ENCODE assay signal across 9 mouse cellular contexts in the genomic region with DNA sequence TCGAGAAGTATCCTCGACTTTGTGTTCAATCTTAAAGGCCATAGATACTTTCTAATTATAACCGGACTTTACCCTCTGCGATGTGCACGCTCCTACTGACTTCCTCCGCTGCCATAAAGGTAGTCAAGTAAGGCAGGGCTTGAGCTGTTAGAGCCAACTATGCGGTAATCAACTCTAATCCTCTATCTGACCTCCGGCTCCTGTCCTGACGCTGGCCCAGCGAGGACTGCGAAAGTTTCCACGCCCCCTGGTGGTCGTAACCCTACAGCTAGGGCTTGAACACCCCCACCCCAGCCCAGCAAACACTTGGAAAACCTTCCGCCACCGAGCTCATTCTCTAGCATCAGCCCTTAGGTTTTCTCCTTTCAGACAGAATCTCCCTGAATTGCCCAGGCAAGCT. TPM values are rescaled to one million over a fixed set of nuclear protein-coding genes. Genes with fewer than 3 reads are reported as not detected.
DNase-seq lines count a peak whose midpoint lies in the region; ATAC-seq lines count a peak whose summit lies in the region.
"Had no signal": no experiment of that assay in that cellular context is flagged by ENCODE, and none has a peak within 500 bp of the region (broad histone marks: within the 10 kb centered on the region; RNA-seq: fewer than 3 reads in every experiment).

No protein-coding gene starts in this region.

- peak overlapping the region; percentile 25 for H3K27ac ChIP-seq in brown adipose tissue, adult 24 weeks (replicated peaks; ENCODE audit: low read depth, low read length)
- H3K27ac ChIP-seq in forebrain, embryonic 14.5 days (ENCODE audit: low read depth, low read length) = no peak overlapping the region

- WGBS in forebrain, embryonic 14.5 days = 1% methylated on average over 15 of the region's 15 CpGs

- H3K4me3 ChIP-seq in brown adipose tissue, adult 24 weeks (ENCODE audit: insufficient read depth, low read depth, low read length) = peak overlapping the region; percentile 83
- H3K4me3 ChIP-seq in forebrain, embryonic 14.5 days (ENCODE audit: low read depth, low read length) = peak overlapping the region; percentile 66
- H3K4me3 ChIP-seq: erythroblast, embryonic 14.5 days had no signal

- H3K4me1 ChIP-seq in brown adipose tissue, adult 24 weeks (ENCODE audit: control insufficient read depth, insufficient read depth, insufficient read length, low read length) = 0 out of 2 replicates have a peak, but pooled peaks cover 2% of the 10 kb centered on the region
- 0 out of 2 replicates have a peak, but pooled peaks cover 8% of the 10 kb centered on the region for H3K4me1 ChIP-seq in forebrain, embryonic 14.5 days (ENCODE audit: control insufficient read depth, insufficient read depth, low read length)

- no peaks in the 10 kb centered on the region for H3K36me3 ChIP-seq in forebrain, embryonic 14.5 days (ENCODE audit: control insufficient read depth, insufficient read depth, low read length)

- peak; percentile 71 for ATAC-seq in forebrain, embryonic 14.5 days

- no peaks in the 10 kb centered on the region for H3K9me3 ChIP-seq in forebrain, embryonic 14.5 days (replicated peaks; ENCODE audit: control insufficient read depth, low read length)

- H3K4me2 ChIP-seq in forebrain, embryonic 14.5 days (ENCODE audit: low read length) = peak overlapping the region; percentile 97

- H3K27me3 ChIP-seq in forebrain, embryonic 14.5 days (replicated peaks; ENCODE audit: control insufficient read depth, insufficient read depth, low read length) = peaks cover 26% of the 10 kb centered on the region

- no peak overlapping the region for H3K9ac ChIP-seq in forebrain, embryonic 14.5 days (ENCODE audit: low read length)

- DNase-seq in CD8-positive naive resting alpha-beta T cell, adult 2 months (ENCODE audit: low read depth in 2 of 2, low spot score in 2 of 2) = peak; percentile 44 to 60
- peak; percentile 82 for DNase-seq in forebrain, embryonic 14.5 days (ENCODE audit: low spot score)
- DNase-seq in heart, postnatal 4 days = peak; percentile 91
- DNase-seq in layer of hippocampus, adult 9-11 months = peak; percentile 51
- peak; percentile 93 for DNase-seq in lung, postnatal 10 days
- peak; percentile 67 for DNase-seq in ovary, postnatal 10 days (ENCODE audit: low spot score)
- DNase-seq in thymus, postnatal 10 days (ENCODE audit: low spot score in 2 of 2) = peak; percentile 17 to 73

RNA-seq across cellular contexts. Expression of a gene that starts 0.6 kb away (rescaled TPM):
- 1.2 and 2.1 TPM in 2 replicates for polyA plus RNA-seq in brown adipose tissue, adult 24 weeks (2012; ENCODE audit: insufficient read depth, insufficient read length, missing spikeins)
- 11.8 and 14.5 TPM in 2 replicates for polyA plus RNA-seq in forebrain, embryonic 14.5 days (2014; fragmentation: Nextera tagmentation; extraction: Ambion mirVana)
- total RNA-seq in heart, postnatal 4 days (2021) = 1 to 10 TPM; 5.4 to 6.1 TPM
- polyA plus RNA-seq: erythroblast, embryonic 14.5 days had no signal

RNA-seq across cellular contexts. Expression of a gene that starts 19.2 kb away (rescaled TPM):
- not detected in 2 replicates for polyA plus RNA-seq in brown adipose tissue, adult 24 weeks (2012; ENCODE audit: insufficient read depth, insufficient read length, missing spikeins)
- not detected in 2 replicates for polyA plus RNA-seq in forebrain, embryonic 14.5 days (2014; fragmentation: Nextera tagmentation; extraction: Ambion mirVana)
- total RNA-seq in heart, postnatal 4 days (2021) = not detected
- polyA plus RNA-seq: erythroblast, embryonic 14.5 days had no signal

RNA-seq across cellular contexts. Expression of a gene that starts 41.1 kb away (rescaled TPM):
- not detected in 2 replicates for polyA plus RNA-seq in brown adipose tissue, adult 24 weeks (2012; ENCODE audit: insufficient read depth, insufficient read length, missing spikeins)
- polyA plus RNA-seq in forebrain, embryonic 14.5 days (2014; fragmentation: Nextera tagmentation; extraction: Ambion mirVana) = not detected in 2 replicates
- total RNA-seq in heart, postnatal 4 days (2021) = not detected
- polyA plus RNA-seq: erythroblast, embryonic 14.5 days had no signal

RNA-seq across cellular contexts. Expression of a gene that starts 49.6 kb away (rescaled TPM):
- 113 and 132 TPM in 2 replicates for polyA plus RNA-seq in brown adipose tissue, adult 24 weeks (2012; ENCODE audit: insufficient read depth, insufficient read length, missing spikeins)
- polyA plus RNA-seq in forebrain, embryonic 14.5 days (2014; fragmentation: Nextera tagmentation; extraction: Ambion mirVana) = 48.6 and 52.0 TPM in 2 replicates
- total RNA-seq in heart, postnatal 4 days (2021) = 10 to 100 TPM; 88.3 to 89.9 TPM

RNA-seq across cellular contexts. Expression of a gene that starts 55.1 kb away (rescaled TPM):
- polyA plus RNA-seq in brown adipose tissue, adult 24 weeks (2012; ENCODE audit: insufficient read depth, insufficient read length, missing spikeins) = not detected in 2 replicates
- not detected in 2 replicates for polyA plus RNA-seq in forebrain, embryonic 14.5 days (2014; fragmentation: Nextera tagmentation; extraction: Ambion mirVana)
- not detected for total RNA-seq in heart, postnatal 4 days (2021)
- polyA plus RNA-seq: erythroblast, embryonic 14.5 days had no signal
